Comparison of ENCODE assay signal across 8 mouse cellular contexts in the genomic region with DNA sequence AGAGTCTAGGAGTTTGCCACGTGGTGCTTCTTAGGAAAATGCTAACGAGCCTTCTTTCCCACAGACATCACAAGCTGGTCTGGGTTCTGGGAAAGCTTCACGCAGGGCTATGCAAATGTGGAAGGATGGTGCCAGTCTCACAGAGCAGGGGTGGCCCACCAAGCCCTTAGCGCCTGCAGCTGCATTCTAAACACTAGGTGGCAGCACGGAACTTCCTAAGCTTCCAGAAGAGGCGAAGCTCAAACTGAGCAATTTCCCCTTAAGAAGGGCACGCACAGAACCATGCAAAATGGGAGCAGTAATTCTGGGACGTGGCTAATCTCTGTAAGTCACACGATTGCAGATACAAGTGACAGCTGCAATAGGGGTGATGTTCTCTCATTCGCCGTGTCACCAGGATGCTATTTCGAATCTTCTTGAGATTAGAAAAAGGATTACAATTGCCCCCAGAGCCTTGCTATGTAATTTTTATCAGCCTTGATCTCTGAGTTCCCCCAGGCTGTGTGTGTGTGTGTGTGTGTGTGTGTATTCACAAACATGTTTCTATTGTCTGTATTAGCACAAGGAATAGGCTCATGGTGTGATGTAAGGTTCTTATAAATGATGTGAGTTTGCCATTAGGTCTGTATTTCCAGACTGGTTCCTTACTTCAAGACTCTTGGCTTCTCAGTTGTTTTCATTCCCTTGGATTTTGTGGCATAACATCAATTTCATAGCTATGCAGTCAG.
DNase-seq lines count a peak whose midpoint lies in the region; ATAC-seq lines count a peak whose summit lies in the region.

No protein-coding gene starts in this region.

- H3K9ac ChIP-seq in midbrain, embryonic 12.5 days (replicated peaks), result no peak overlapping the region
- H3K9ac ChIP-seq in stomach, embryonic 14.5 days (replicated peaks; ENCODE audit: low read depth, low read length), result no peak overlapping the region

- peak; percentile 90 for ATAC-seq in midbrain, embryonic 12.5 days (ENCODE audit: low FRiP score, low read depth)
- ATAC-seq in stomach, embryonic 14.5 days (ENCODE audit: insufficient number of reproducible peaks, insufficient read depth, low FRiP score, low read depth), result peak; percentile 64; the same call in 1 of the 2 replicates

- no peak overlapping the region for H3K27ac ChIP-seq in embryonic facial prominence, embryonic 10.5 days (replicated peaks)
- H3K27ac ChIP-seq in midbrain, embryonic 12.5 days (replicated peaks), result no peak overlapping the region
- H3K27ac ChIP-seq in stomach, embryonic 14.5 days (ENCODE audit: low read length), result no peak overlapping the region

- WGBS in embryonic facial prominence, embryonic 10.5 days, result 11% methylated on average over 12 of the region's 12 CpGs
- WGBS in midbrain, embryonic 12.5 days, result 7% methylated on average over 12 of the region's 12 CpGs
- WGBS in stomach, embryonic 14.5 days, result 7% methylated on average over 12 of the region's 12 CpGs

- H3K36me3 ChIP-seq in embryonic facial prominence, embryonic 10.5 days (replicated peaks), result no peaks in the 10 kb centered on the region
- H3K36me3 ChIP-seq in midbrain, embryonic 12.5 days, result no peaks in the 10 kb centered on the region
- no peaks in the 10 kb centered on the region for H3K36me3 ChIP-seq in stomach, embryonic 14.5 days (ENCODE audit: control insufficient read depth, insufficient read depth, low read length)

- intact Hi-C loops in left cerebral cortex, postnatal 4 days (cut with DNase I), result loop anchor here (10.0 kb wide), 1 partner anchor 1049 kb away; no protein-coding TSS in a partner anchor

- H3K4me2 ChIP-seq in midbrain, embryonic 12.5 days (replicated peaks), result 0 out of 2 replicates have a peak overlapping the region, but pooled peaks have one; percentile 11
- no peak overlapping the region for H3K4me2 ChIP-seq in stomach, embryonic 14.5 days (replicated peaks; ENCODE audit: low read depth, low read length)

- 0 out of 2 replicates have a peak, but pooled peaks cover 3% of the 10 kb centered on the region for H3K27me3 ChIP-seq in embryonic facial prominence, embryonic 10.5 days (replicated peaks; ENCODE audit: low read depth, poor library complexity, severe bottlenecking)
- peaks cover 10% of the 10 kb centered on the region for H3K27me3 ChIP-seq in midbrain, embryonic 12.5 days
- H3K27me3 ChIP-seq in stomach, embryonic 14.5 days (ENCODE audit: control insufficient read depth, insufficient read depth, low read length), result no peaks in the 10 kb centered on the region

- H3K4me3 ChIP-seq in embryonic facial prominence, embryonic 10.5 days, result no peak overlapping the region
- no peak overlapping the region for H3K4me3 ChIP-seq in midbrain, embryonic 12.5 days
- no peak overlapping the region for H3K4me3 ChIP-seq in stomach, embryonic 14.5 days (ENCODE audit: low read depth, low read length)

- H3K4me1 ChIP-seq in embryonic facial prominence, embryonic 10.5 days, result peaks cover 16% of the 10 kb centered on the region
- H3K4me1 ChIP-seq in midbrain, embryonic 12.5 days, result peaks cover 8% of the 10 kb centered on the region; the same call in 1 of the 2 replicates
- no peaks in the 10 kb centered on the region for H3K4me1 ChIP-seq in stomach, embryonic 14.5 days (ENCODE audit: control insufficient read depth, insufficient read depth, low read length)

- no peaks in the 10 kb centered on the region for H3K9me3 ChIP-seq in embryonic facial prominence, embryonic 10.5 days
- no peaks in the 10 kb centered on the region for H3K9me3 ChIP-seq in midbrain, embryonic 12.5 days
- H3K9me3 ChIP-seq in stomach, embryonic 14.5 days (ENCODE audit: control insufficient read depth, low read depth, low read length), result no peaks in the 10 kb centered on the region

- peak; percentile 84 for DNase-seq in 3T3-L1 (ENCODE audit: low read depth, low spot score)
- peak; percentile 79 for DNase-seq in adrenal gland, postnatal 10 days
- DNase-seq in embryonic facial prominence, embryonic 10.5 days (ENCODE audit: low spot score), result peak; percentile 80
- peak; percentile 97 for DNase-seq in heart, adult 11 months
- peak; percentile 77 for DNase-seq in kidney, adult 18-20 months
- DNase-seq in left cerebral cortex, postnatal 4 days, result peak; percentile 90
